Mouse (Mus musculus): Measurements from ENCODE around the gene Rnf216.
A peak's percentile ranks its signal among the peaks of the same experiment; 100 is the strongest.

Gene Rnf216

DNA sequence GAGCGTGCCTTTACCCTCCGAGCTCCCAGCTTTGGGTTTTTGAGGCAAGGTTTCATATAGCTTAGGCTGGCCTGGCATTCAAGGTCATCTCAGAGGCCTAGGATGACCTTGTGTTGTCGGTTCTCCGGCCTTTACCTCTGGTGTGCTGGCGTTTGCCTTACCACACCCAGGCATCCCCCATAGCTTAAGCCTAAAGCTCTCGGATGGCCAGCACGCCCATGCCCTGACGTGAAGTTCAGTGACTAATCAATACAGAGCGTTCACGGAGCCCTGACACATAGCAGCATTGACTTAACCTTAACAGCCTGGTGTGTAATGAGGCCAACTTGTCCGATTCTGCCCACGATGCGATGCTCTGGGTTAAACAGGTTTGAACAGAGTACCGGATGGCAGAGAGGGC, 154.3 kb downstream of the Rnf216 start:
- no peak for DNase-seq

DNA sequence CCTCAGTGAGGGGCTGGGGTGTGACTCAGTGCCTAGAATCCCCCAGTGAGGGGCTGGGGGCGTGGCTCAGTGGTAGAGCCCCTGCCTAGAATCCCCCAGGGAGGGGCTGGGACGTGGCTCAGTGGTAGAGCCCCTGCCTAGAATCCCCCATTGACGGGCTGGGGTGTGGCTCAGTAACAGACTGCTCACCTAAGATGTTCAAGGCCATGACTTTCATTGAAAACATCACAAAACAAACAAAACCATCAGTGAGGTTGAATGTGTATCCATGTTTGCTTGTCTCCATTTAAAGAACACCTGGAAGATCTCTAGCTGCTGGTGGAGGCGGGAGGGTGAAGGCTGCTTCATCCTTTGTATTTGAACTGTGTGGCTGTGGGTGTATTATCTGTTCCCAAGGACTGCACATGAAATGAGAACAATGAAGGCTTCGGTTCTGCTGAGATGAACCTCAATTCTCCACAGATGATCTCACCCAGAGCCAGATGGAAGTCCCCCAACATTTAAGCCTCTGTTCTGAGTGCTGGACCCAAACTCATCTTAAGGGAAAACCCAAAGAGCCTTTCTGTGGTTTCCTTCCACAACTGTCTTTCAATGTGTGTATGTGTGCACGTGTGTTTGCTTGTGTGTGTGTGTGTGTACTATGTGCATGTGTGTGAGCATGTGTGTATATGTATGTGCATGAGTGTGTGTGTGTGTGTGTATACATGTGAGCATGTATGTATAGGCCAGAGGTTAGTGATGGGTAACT, 155.7 kb downstream of the Rnf216 start:
- no peak for DNase-seq

DNA sequence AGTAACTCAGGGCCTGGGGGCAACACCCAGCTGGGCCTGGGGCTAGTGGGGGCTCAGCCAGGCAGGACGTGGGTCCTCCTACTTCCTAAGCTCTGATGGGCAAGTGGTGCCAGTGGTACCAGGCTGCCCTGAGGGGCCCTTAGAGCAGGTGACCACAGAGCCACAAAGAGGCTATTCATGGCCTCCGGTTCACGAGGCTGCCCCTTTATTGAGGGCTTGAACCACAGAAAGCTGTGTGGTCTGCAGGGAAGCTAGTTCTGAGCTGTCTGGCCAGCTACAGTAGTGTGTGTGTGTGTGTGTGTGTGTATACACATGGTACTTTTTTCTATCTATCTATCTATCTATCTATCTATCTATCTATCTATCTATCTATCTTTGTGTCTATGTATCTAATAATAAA, 159.2 kb downstream of the Rnf216 start:
- DNase-seq = no peak

DNA sequence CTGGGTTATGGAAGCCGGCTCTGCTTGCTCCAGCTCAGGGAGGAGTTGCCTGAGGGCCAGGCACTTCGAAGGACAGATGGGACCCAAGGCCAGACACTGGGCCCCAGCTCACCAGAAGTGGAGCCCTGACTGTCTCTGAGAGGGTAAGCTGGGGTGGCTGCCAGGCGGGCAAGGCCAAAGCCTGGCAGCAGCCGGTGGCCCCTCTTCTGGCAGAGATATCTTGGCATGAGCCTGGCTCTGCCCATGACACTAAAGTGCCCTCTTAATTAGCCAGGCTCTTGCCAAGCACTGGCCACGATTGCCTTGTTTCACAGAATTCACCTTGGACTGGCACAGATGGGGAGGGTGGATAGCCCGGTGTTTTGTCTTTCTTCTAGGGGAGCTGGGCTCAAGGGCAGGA, 162.4 kb downstream of the Rnf216 start:
- peak; percentile 23 to 51 for DNase-seq

DNA sequence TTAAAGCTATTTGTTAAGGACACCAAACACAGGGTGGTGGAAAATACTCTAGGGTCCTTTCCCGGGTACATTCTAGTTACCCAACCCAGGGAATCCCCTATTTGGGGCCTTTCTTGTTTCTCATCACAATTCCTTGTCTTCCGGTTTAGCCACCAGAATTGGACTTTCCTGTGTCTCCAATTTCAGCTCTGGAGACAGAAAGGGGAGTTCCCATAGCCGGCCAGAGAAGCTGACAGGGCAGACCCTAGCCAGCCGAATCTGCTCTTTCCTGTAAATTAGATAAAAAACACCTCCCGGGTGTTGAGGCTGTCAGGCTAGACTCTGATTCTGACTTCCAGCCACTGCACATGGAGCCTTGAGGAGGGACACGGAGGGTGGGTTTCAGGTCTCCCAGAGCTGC, 163.2 kb downstream of the Rnf216 start:
- DNase-seq = no peak

DNA sequence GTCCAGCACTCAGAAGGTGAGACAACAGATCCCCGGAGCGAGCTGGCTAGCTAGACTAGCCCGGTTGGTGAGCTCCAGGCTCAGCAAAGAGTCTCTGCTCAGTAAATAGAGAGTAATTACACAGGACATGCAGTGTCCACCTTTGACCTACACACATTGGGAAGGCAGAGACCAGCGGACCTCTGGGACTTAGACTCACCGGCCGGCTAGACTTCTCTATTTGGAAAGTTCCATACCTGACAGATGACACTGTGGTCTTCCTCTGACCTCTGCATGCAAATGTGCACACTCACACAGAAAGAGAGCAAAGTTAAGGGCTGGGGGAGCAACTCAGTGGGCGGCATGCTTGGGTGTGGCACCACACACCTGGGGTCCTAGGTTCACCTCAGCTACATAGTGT, 165.3 kb downstream of the Rnf216 start:
- no peak for DNase-seq

DNA sequence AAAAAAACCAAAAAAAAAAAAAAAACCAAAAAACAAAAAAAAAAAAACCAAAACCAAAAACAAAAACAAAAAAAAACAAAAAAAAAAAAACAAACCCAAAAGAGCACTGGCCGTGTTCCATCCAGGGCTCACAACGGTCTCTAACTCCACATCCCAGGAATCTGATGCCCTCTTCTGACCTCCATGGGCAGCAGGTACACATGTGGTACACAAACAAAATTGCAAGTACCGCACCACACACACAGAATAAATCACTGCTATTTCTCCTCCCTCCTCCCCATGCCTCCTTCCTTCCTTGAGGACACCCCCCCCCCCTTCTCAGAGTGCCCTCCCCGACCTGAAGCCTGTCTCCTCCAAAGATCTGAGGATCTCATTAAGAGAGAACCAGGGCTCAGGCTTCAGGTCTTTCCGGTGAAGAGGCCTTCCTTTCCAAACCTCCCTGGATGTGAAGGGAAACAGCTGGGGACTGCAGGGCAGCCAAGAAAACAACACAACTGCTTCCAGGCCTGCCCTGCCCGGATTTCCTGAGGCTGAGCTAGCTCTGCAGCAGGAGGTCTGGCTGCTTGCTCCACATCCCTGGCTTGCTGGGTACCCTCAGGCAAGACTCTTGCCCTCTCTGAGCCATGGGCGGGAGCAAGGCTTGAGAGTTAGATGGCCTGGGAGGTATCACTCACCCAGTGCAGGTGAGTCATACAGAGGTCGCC, 167.7 kb downstream of the Rnf216 start:
- no peak for DNase-seq

Measured in cerebellum, postnatal 25 days (tissue).